Mouse (Mus musculus) hindbrain, embryonic 14.5 days (tissue): Measurements from ENCODE around the gene Clcnkb. TPM values are rescaled to one million over a fixed set of nuclear protein-coding genes. Genes with fewer than 3 reads are reported as not detected.

Experiments used
- ATAC-seq: fragments of 200-750 bp; cut with Nextera tagmentation; 2 replicates; pipeline ENCODE4 v1.8.0; 2017; ENCODE audit warnings: moderate number of reproducible peaks, mild to moderate bottlenecking, moderate TSS enrichment, moderate library complexity; ENCODE audit not compliant: low FRiP score
- DNase-seq: peaks from one replicate; pipeline ENCODE4 v3.0.0-alpha.2; 2015; ENCODE audit warnings: low spot score
- H3K27ac ChIP-seq: fragments of 300-500 bp; sonication (generic); 2 replicates; pipeline ENCODE4 v1.5.1; 2014; ENCODE audit warnings: mild to moderate bottlenecking, moderate library complexity
- H3K27me3 ChIP-seq: fragments of 300-500 bp; sonication (generic); 2 replicates; pipeline ENCODE4 v1.6.1; 2014; ENCODE audit warnings: mild to moderate bottlenecking, low read length, mixed read lengths; ENCODE audit not compliant: control insufficient read depth, insufficient read depth
- H3K36me3 ChIP-seq: fragments of 300-500 bp; sonication (generic); replicated peaks from 2 replicates; pipeline ENCODE4 v1.6.1; 2014; ENCODE audit not compliant: control insufficient read depth, insufficient read depth
- H3K4me1 ChIP-seq: fragments of 300-500 bp; sonication (generic); replicated peaks from 2 replicates; pipeline ENCODE4 v1.6.1; 2014; ENCODE audit warnings: antibody characterized with exemption, low read length, mixed read lengths; ENCODE audit not compliant: control insufficient read depth, insufficient read depth
- H3K4me2 ChIP-seq: fragments of 300-500 bp; sonication (generic); replicated peaks from 2 replicates; pipeline ENCODE4 v1.6.1; 2014; ENCODE audit warnings: mild to moderate bottlenecking, moderate library complexity
- H3K4me3 ChIP-seq: fragments of 300-500 bp; sonication (generic); replicated peaks from 2 replicates; pipeline ENCODE4 v1.5.1; 2014; ENCODE audit warnings: mild to moderate bottlenecking, low read length
- H3K9ac ChIP-seq: fragments of 300-500 bp; sonication (generic); 2 replicates; pipeline ENCODE4 v1.6.1; 2014
- H3K9me3 ChIP-seq: fragments of 300-500 bp; sonication (generic); 2 replicates; pipeline ENCODE4 v1.6.1; 2016; ENCODE audit warnings: low read length; ENCODE audit not compliant: control insufficient read depth
- WGBS: fragments of 180-500 bp; shearing (Covaris S2); extraction: QIAGEN DNeasy Blood & Tissue Kit; methylation state at CpG from one replicate; pipeline ENCODE4 v1.1.7; 2014; 5-methylcytosine and 5-hydroxymethylcytosine counted together
- polyA plus RNA-seq: library from polyadenylated mRNA; unstranded; fragments of >200 nt; fragmentation: Nextera tagmentation; extraction: Ambion mirVana; gene quantifications from 2 replicates; pipeline ENCODE4 v1.2.1, GENCODE M21; 2014

Clcnkb gene
- polyA plus RNA-seq, 1 experiment from 2014 or later = not detected

- Histone ChIP-seq H3K4me3 (no peak within 1 kb of the TSS), H3K9me3 (no peaks in the 10 kb centered on the region), H3K4me2 (no peak within 1 kb of the TSS), H3K36me3 (no peaks in the 10 kb centered on the region), H3K4me1 (no peaks in the 10 kb centered on the region), H3K27me3 (no peaks in the 10 kb centered on the region), H3K9ac (no peak within 1 kb of the TSS), H3K27ac (no peak within 1 kb of the TSS)
- 66% methylated on average over 9 of the region's 9 CpGs for WGBS
- DNase-seq = no peak
- ATAC-seq = no peak
These were observed 4.5 kb upstream of the Clcnkb start, which contains the start of gene Hspb7 for GRCm38 (mm10) chr4:141420192-141420829. TSS of gene Hspb7 (plus strand) at chr4:141420779.

GRCm38 (mm10) chr4:141419398-141420191 is 3.8 kb upstream of the Clcnkb start:
- 68% methylated on average over 27 of the region's 27 CpGs for WGBS
- no peak overlapping the region for H3K27ac ChIP-seq

GRCm38 (mm10) chr4:141411430-141411992 is 4.3 kb downstream of the Clcnkb start:
- Histone ChIP-seq H3K27ac (no peak overlapping the region), H3K27me3 (no peaks in the 10 kb centered on the region), H3K4me2 (no peak overlapping the region), H3K4me3 (no peak overlapping the region), H3K36me3 (no peaks in the 10 kb centered on the region), H3K9me3 (no peaks in the 10 kb centered on the region), H3K4me1 (no peaks in the 10 kb centered on the region), H3K9ac (no peak overlapping the region)
- ATAC-seq (no peak), DNase-seq (no peak)
- 22% methylated on average over 22 of the region's 22 CpGs for WGBS

More at GRCm38 (mm10) chr4:141419398-141420191, 3.8 kb upstream of the Clcnkb start:
- ATAC-seq = no peak
- H3K9me3 ChIP-seq = no peaks in the 10 kb centered on the region
- no peak overlapping the region for H3K9ac ChIP-seq
- H3K27me3 ChIP-seq = no peaks in the 10 kb centered on the region
- H3K4me3 ChIP-seq = no peak overlapping the region
- H3K4me2 ChIP-seq = no peak overlapping the region
- no peaks in the 10 kb centered on the region for H3K36me3 ChIP-seq
- H3K4me1 ChIP-seq = no peaks in the 10 kb centered on the region
- DNase-seq = no peak

- no peak overlapping the region for H3K9ac ChIP-seq
- H3K9me3 ChIP-seq = no peaks in the 10 kb centered on the region
- H3K4me3 ChIP-seq = no peak overlapping the region
- ATAC-seq (no peak), DNase-seq (no peak)
- no peaks in the 10 kb centered on the region for H3K27me3 ChIP-seq
- no peaks in the 10 kb centered on the region for H3K36me3 ChIP-seq
- H3K4me1 ChIP-seq = no peaks in the 10 kb centered on the region
- no peak overlapping the region for H3K4me2 ChIP-seq
- 98% methylated on average over 3 of the region's 3 CpGs for WGBS
- no peak overlapping the region for H3K27ac ChIP-seq
These were observed 7.2 kb downstream of the Clcnkb start for GRCm38 (mm10) chr4:141408577-141408976.

GRCm38 (mm10) chr4:141406516-141407299 is 9.1 kb downstream of the Clcnkb start:
- no peak for DNase-seq
- no peaks in the 10 kb centered on the region for H3K9me3 ChIP-seq
- 49% methylated on average over 14 of the region's 14 CpGs for WGBS
- H3K27ac ChIP-seq = no peak overlapping the region
- no peaks in the 10 kb centered on the region for H3K27me3 ChIP-seq
- no peak overlapping the region for H3K9ac ChIP-seq
- no peak overlapping the region for H3K4me3 ChIP-seq
- no peak overlapping the region for H3K4me2 ChIP-seq
- ATAC-seq = no peak
- no peaks in the 10 kb centered on the region for H3K36me3 ChIP-seq
- H3K4me1 ChIP-seq = no peaks in the 10 kb centered on the region

GRCm38 (mm10) chr4:141405314-141405622 is 10.5 kb downstream of the Clcnkb start:
- ATAC-seq = no peak
- H3K9ac ChIP-seq = no peak overlapping the region

GRCm38 (mm10) chr4:141404518-141405313 is 11.1 kb downstream of the Clcnkb start:
- DNase-seq = peak; percentile 96
- Histone ChIP-seq H3K4me1 (no peaks in the 10 kb centered on the region), H3K9ac (peak overlapping the region; percentile 12; the same call in 1 of the 2 replicates), H3K9me3 (no peaks in the 10 kb centered on the region), H3K27me3 (no peaks in the 10 kb centered on the region), H3K4me3 (no peak overlapping the region), H3K27ac (no peak overlapping the region), H3K4me2 (peak overlapping the region; percentile 42), H3K36me3 (no peaks in the 10 kb centered on the region)
- 18% methylated on average over 15 of the region's 15 CpGs for WGBS
- ATAC-seq = peak; percentile 90

More at GRCm38 (mm10) chr4:141405314-141405622, 10.5 kb downstream of the Clcnkb start:
- no peak for DNase-seq
- Histone ChIP-seq H3K4me2 (no peak overlapping the region), H3K4me3 (no peak overlapping the region), H3K27ac (no peak overlapping the region), H3K9me3 (no peaks in the 10 kb centered on the region), H3K36me3 (no peaks in the 10 kb centered on the region), H3K4me1 (no peaks in the 10 kb centered on the region), H3K27me3 (no peaks in the 10 kb centered on the region)
- 90% methylated on average over 3 of the region's 3 CpGs for WGBS

GRCm38 (mm10) chr4:141400171-141400570 is 15.6 kb downstream of the Clcnkb start:
- H3K9me3 ChIP-seq = no peaks in the 10 kb centered on the region
- no peaks in the 10 kb centered on the region for H3K4me1 ChIP-seq
- H3K27me3 ChIP-seq = no peaks in the 10 kb centered on the region
- no peak overlapping the region for H3K9ac ChIP-seq
- ATAC-seq (no peak), DNase-seq (no peak)
- no peaks in the 10 kb centered on the region for H3K36me3 ChIP-seq
- H3K4me2 ChIP-seq = no peak overlapping the region
- H3K4me3 ChIP-seq = no peak overlapping the region
- H3K27ac ChIP-seq = no peak overlapping the region
- 85% methylated on average over 15 of the region's 15 CpGs for WGBS
